Mouse (Mus musculus) heart, postnatal 0 days (tissue): ENCODE measurements around the gene Samm50.
A peak's percentile ranks its signal among the peaks of the same experiment; 100 is the strongest.

Source experiments
- CTCF ChIP-seq: IDR thresholded peaks from 2 replicates; pipeline ENCODE4 v1.5.1; 2016; ENCODE audit warnings: antibody characterized with exemption, control low read depth, low read depth
- EP300 ChIP-seq: IDR thresholded peaks from 2 replicates; pipeline ENCODE4 v1.6.1; 2016; ENCODE audit warnings: antibody characterized with exemption, low read depth

DNA sequence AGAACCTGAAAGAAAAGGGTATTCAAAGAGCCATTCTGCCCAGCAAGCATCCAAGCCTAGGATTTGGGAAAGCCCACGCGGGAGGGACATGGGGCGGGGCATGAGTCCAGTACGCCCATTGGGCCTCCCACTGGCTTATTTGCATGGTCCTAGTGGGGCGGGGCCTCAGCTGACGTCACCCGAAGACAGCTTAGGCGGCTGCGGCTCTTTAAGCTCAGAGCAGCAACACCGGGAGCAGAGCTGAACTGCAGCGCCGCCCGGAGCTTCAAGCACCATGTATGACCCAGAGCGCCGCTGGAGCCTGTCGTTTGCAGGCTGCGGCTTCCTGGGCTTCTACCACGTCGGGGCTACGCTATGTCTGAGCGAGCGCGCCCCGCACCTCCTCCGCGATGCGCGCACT, 24.4 kb upstream of the Samm50 start, which contains the start of gene Pnpla3:
- TF ChIP-seq CTCF: peak; percentile 45
- TF ChIP-seq EP300: no peak
